Mouse (Mus musculus): ENCODE results near the gene Mgat4a.

DNA sequence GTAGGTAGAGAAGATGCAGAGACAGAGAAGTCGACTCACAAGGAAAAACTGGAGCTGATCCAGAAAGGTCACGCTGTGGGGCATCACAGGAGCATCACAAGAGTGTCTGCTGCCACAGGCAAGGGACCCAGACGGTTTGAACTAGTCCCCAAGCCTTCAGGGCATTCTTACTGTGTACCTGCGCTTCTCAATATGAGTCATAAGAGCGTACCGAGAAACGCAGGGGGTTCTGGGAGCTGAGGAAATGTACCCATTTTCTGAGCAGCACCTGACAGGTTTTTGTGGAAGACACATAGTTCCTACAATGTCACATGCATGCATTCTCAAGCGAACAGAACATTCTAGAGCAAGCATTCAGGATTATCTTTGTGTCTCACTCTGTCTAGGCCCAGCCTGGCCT, 8.7 kb upstream of the Mgat4a start:
- TF ChIP-seq CHD2 (IDR thresholded peaks at IDR 0.05; ENCODE audit: low read length) (no peak), UBTF (IDR thresholded peaks at IDR 0.05; ENCODE audit: low read depth, low read length) (no peak), USF2 (conservative IDR thresholded peaks at IDR 0.05; ENCODE audit: low read depth, low read length) (no peak)
